Mouse (Mus musculus) midbrain, embryonic 10.5 days (tissue): ENCODE data around the gene Atp6v0e2. TPM values are rescaled to one million over a fixed set of nuclear protein-coding genes. Genes with fewer than 3 reads are reported as not detected.

Source experiments
- polyA plus RNA-seq: library from polyadenylated mRNA; unstranded; fragments of >200 nt; fragmentation: Nextera tagmentation; extraction: Ambion mirVana; gene quantifications from 2 replicates; pipeline ENCODE4 v1.2.1, GENCODE M21; 2016

Atp6v0e2 gene
- polyA plus RNA-seq, 1 experiment from 2014 or later: 59.0 TPM

Other genes with a start within 250 kb of the Atp6v0e2 start
- gene Krba1, start 142.0 kb upstream of the Atp6v0e2 start, polyA plus RNA-seq: 20.4 and 24.4 TPM in 2 replicates
- gene Zfp467, start 91.8 kb upstream of the Atp6v0e2 start, polyA plus RNA-seq: 10.1 and 13.6 TPM in 2 replicates
- gene Sspo, start 89.4 kb upstream of the Atp6v0e2 start, polyA plus RNA-seq: 0.07 and 0.21 TPM in 2 replicates
- 17.1 and 21.8 TPM in 2 replicates for gene Lrrc61, start 17.2 kb downstream of the Atp6v0e2 start, polyA plus RNA-seq
- 0.51 and 1.3 TPM in 2 replicates for gene Rarres2, start 35.2 kb downstream of the Atp6v0e2 start, polyA plus RNA-seq
- gene Gm45021, start 52.0 kb downstream of the Atp6v0e2 start, polyA plus RNA-seq: not detected in 2 replicates
- gene Repin1, start 56.3 kb downstream of the Atp6v0e2 start, polyA plus RNA-seq: 58.9 and 59.4 TPM in 2 replicates
- 0.39 and 0.50 TPM in 2 replicates for gene Gm44965, start 56.3 kb downstream of the Atp6v0e2 start, polyA plus RNA-seq
- 10.3 and 11.4 TPM in 2 replicates for gene Zfp775, start 64.4 kb downstream of the Atp6v0e2 start, polyA plus RNA-seq
- 0.89 TPM in 2 replicates for gene AI854703, start 89.1 kb downstream of the Atp6v0e2 start, polyA plus RNA-seq
- gene Gimap8, start 109.6 kb downstream of the Atp6v0e2 start, polyA plus RNA-seq: 0.44 and 0.82 TPM in 2 replicates
- gene Gimap9, start 138.5 kb downstream of the Atp6v0e2 start, polyA plus RNA-seq: 2.6 and 3.9 TPM in 2 replicates
- gene Gimap4, start 146.9 kb downstream of the Atp6v0e2 start, polyA plus RNA-seq: 5.2 and 5.6 TPM in 2 replicates
- gene Gimap6, start 170.6 kb downstream of the Atp6v0e2 start, polyA plus RNA-seq: 6.7 and 8.4 TPM in 2 replicates
- gene Gm28053, start 181.0 kb downstream of the Atp6v0e2 start, polyA plus RNA-seq: 0.49 and 1.2 TPM in 2 replicates
- not detected in 2 replicates for gene Gimap7, start 181.0 kb downstream of the Atp6v0e2 start, polyA plus RNA-seq
- 4.6 and 5.7 TPM in 2 replicates for gene Gimap1, start 201.4 kb downstream of the Atp6v0e2 start, polyA plus RNA-seq
- gene Gimap5, start 208.6 kb downstream of the Atp6v0e2 start, polyA plus RNA-seq: 0.96 and 1.0 TPM in 2 replicates
- gene Gimap3, start 233.2 kb downstream of the Atp6v0e2 start, polyA plus RNA-seq: not detected in 2 replicates